Mouse (Mus musculus) MEL (cell line): ENCODE measurements around the gene Numa1.

Experiments
- CTCF ChIP-seq, 3 experiments: IDR thresholded peaks in 2 of 3; conservative IDR thresholded peaks in 1 of 3; 2 replicates each; pipeline ENCODE4 v1.5.1; 2011 to 2012; ENCODE audit warnings: low read length in 3 of 3, low read depth in 2 of 3, mild to moderate bottlenecking in 2 of 3, improper control_type of control experiment in 1 of 3, inconsistent platforms in 1 of 3, mixed read lengths in 1 of 3, moderate library complexity in 1 of 3; ENCODE audit not compliant: control insufficient read depth in 1 of 3, insufficient read depth in 1 of 3, poor library complexity in 1 of 3, severe bottlenecking in 1 of 3
- POLR2A ChIP-seq, 2 experiments: IDR thresholded peaks; 2 replicates each; pipeline ENCODE4 v1.6.1; 2011 to 2012; ENCODE audit warnings: low read length in 2 of 2, mild to moderate bottlenecking in 2 of 2, control low read depth in 1 of 2, improper control_type of control experiment in 1 of 2, low read depth in 1 of 2, moderate library complexity in 1 of 2; ENCODE audit not compliant: control insufficient read depth in 1 of 2, insufficient read depth in 1 of 2, poor library complexity in 1 of 2
- POLR2AphosphoS2 ChIP-seq: IDR thresholded peaks from 2 replicates; pipeline ENCODE4 v1.6.1; 2011; ENCODE audit warnings: low read length, improper control_type of control experiment
- TCF12 ChIP-seq: IDR thresholded peaks from 2 replicates; pipeline ENCODE4 v1.6.1; 2014; ENCODE audit warnings: low read depth, mild to moderate bottlenecking, inconsistent platforms, low read length, improper control_type of control experiment, moderate library complexity
- USF1 ChIP-seq: IDR thresholded peaks from 2 replicates; pipeline ENCODE4 v1.6.1; 2014; ENCODE audit warnings: low read depth, mild to moderate bottlenecking, inconsistent platforms, low read length, improper control_type of control experiment, moderate library complexity

GRCm38 (mm10) chr7:101935957-101936356 is 2.0 kb downstream of the Numa1 start:
- TF ChIP-seq CTCF (IDR thresholded peaks at IDR 0.05 in 2 of 3, conservative IDR thresholded peaks at IDR 0.05 in 1 of 3; ENCODE audit: control insufficient read depth in 1 of 3, insufficient read depth in 1 of 3, low read depth in 2 of 3, low read length in 3 of 3, poor library complexity in 1 of 3, severe bottlenecking in 1 of 3) (no peak), TCF12 (no peak), USF1 (no peak), POLR2A (IDR thresholded peaks at IDR 0.05; ENCODE audit: control insufficient read depth in 1 of 2, insufficient read depth in 1 of 2, low read depth in 1 of 2, low read length in 2 of 2, poor library complexity in 1 of 2) (no peak), POLR2AphosphoS2 (no peak)
